Mouse (Mus musculus) neural tube, embryonic 14.5 days (tissue): ENCODE data around the gene Cenpv. TPM values are rescaled to one million over a fixed set of nuclear protein-coding genes. Genes with fewer than 3 reads are reported as not detected.

Source experiments
- ATAC-seq: fragments of 200-750 bp; cut with Nextera tagmentation; 2 replicates; pipeline ENCODE4 v1.8.0; 2017; ENCODE audit warnings: low read depth, mild to moderate bottlenecking, moderate TSS enrichment, moderate library complexity
- H3K27ac ChIP-seq: fragments of 300-500 bp; sonication (generic); 2 replicates; pipeline ENCODE4 v1.5.1; 2014; ENCODE audit warnings: low read depth, mild to moderate bottlenecking, control low read depth, low read length, moderate library complexity, mixed read lengths
- H3K27me3 ChIP-seq: fragments of 300-500 bp; sonication (generic); 2 replicates; pipeline ENCODE4 v1.6.1; 2014; ENCODE audit warnings: low read length; ENCODE audit not compliant: control insufficient read depth, insufficient read depth
- H3K36me3 ChIP-seq: fragments of 300-500 bp; sonication (generic); 2 replicates; pipeline ENCODE4 v1.6.1; 2014; ENCODE audit warnings: low read length, mixed read lengths; ENCODE audit not compliant: control insufficient read depth, insufficient read depth
- H3K4me1 ChIP-seq: fragments of 300-500 bp; sonication (generic); 2 replicates; pipeline ENCODE4 v1.6.1; 2014; ENCODE audit warnings: low read length; ENCODE audit not compliant: control insufficient read depth, insufficient read depth
- H3K4me2 ChIP-seq: fragments of 300-500 bp; sonication (generic); 2 replicates; pipeline ENCODE4 v1.6.1; 2014; ENCODE audit warnings: mild to moderate bottlenecking, low read depth, low read length, control low read depth
- H3K4me3 ChIP-seq: fragments of 300-500 bp; sonication (generic); 2 replicates; pipeline ENCODE4 v1.5.1; 2014; ENCODE audit warnings: low read depth, low read length, control low read depth, mixed read lengths
- H3K9ac ChIP-seq: fragments of 300-500 bp; sonication (generic); replicated peaks from 2 replicates; pipeline ENCODE4 v1.6.1; 2014; ENCODE audit warnings: low read depth, mild to moderate bottlenecking, control low read depth, low read length, mixed read lengths
- H3K9me3 ChIP-seq: fragments of 300-500 bp; sonication (generic); 2 replicates; pipeline ENCODE4 v1.6.1; 2016; ENCODE audit warnings: low read length; ENCODE audit not compliant: control insufficient read depth
- WGBS: fragments of 180-500 bp; shearing (Covaris S2); extraction: QIAGEN DNeasy Blood & Tissue Kit; methylation state at CpG from one replicate; pipeline ENCODE4 v1.1.7; 2014; 5-methylcytosine and 5-hydroxymethylcytosine counted together
- polyA plus RNA-seq: library from polyadenylated mRNA; unstranded; fragments of >200 nt; fragmentation: Nextera tagmentation; extraction: Ambion mirVana; gene quantifications from 2 replicates; pipeline ENCODE4 v1.2.1, GENCODE M21; 2014

Gene Cenpv
- polyA plus RNA-seq, 1 experiment from 2014 or later, result 73.1 TPM

DNA sequence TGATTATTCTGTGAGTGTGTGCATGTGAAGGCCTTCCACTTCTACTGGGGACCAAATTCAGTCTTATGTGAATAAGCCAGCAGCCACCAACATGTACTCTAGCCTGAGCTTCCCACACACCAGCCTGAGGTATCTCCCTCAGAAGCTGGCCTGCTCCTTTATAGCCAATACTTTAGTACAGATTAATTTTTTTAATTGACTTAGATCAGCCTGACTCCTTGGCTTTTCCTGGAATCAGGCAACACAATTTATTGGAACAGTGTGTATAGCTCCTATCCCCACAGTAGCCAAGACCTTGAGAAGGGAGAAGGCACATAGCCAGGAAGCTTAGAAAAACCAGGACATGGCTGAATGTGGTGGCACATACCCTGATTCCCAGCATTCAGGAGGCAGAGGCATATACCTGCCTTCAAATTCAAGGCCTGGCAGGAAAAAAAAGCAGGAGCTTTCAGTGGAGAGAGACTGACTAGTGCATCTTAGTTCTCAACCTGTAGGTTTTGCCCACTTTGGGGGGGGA lies 16.9 kb upstream of the Cenpv start:
- Histone ChIP-seq H3K27ac (no peak overlapping the region), H3K9ac (no peak overlapping the region), H3K9me3 (no peaks in the 10 kb centered on the region), H3K4me1 (peaks cover 22% of the 10 kb centered on the region), H3K4me2 (no peak overlapping the region), H3K4me3 (no peak overlapping the region), H3K27me3 (no peaks in the 10 kb centered on the region), H3K36me3 (peaks cover 10% of the 10 kb centered on the region)
- no peak for ATAC-seq

- Histone ChIP-seq H3K27ac (no peak overlapping the region), H3K4me1 (peaks cover 22% of the 10 kb centered on the region), H3K9me3 (no peaks in the 10 kb centered on the region), H3K27me3 (no peaks in the 10 kb centered on the region), H3K9ac (no peak overlapping the region), H3K4me3 (peak overlapping the region; percentile 52), H3K36me3 (peaks cover 10% of the 10 kb centered on the region), H3K4me2 (peak overlapping the region; percentile 100)
- no peak for ATAC-seq
These were observed 16.0 kb upstream of the Cenpv start for GRCm38 (mm10) chr11:62554934-62555517.

DNA sequence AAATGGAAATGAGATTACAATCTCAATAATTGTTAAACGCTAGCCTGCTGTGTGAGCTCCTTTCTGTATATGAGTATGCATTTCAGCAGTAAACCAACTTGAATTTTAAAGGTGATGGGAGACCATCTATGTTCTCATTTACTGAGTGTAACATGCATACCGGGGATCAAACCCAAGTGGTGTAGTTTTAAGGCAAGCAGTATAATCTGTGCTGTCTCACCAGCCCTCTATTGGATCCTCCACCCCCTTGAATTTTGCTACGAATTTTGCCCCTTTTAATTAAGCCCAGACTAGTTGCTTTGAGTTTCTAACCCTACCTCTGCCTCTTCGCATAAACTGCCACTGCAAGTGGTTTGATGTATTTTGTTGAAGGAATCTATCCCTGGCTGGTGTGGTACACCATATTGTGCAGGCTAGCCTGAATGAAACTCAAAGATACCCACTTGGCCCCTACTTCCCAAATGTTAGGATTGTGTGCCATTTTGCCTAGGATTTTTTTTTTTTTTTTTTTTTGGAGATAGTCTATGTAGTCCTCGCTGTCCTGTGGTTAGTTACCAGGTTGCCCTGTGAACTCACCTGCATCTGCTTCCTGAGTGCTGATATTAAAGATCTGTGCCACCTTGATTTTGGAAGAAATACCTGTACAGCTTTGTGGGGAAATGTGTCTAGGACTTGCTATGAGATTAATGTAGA lies 15.2 kb upstream of the Cenpv start:
- Histone ChIP-seq H3K9ac (0 out of 2 replicates have a peak overlapping the region, but pooled peaks have one; percentile 37), H3K4me2 (peak overlapping the region; percentile 100), H3K4me1 (peaks cover 27% of the 10 kb centered on the region), H3K36me3 (peaks cover 10% of the 10 kb centered on the region), H3K4me3 (peak overlapping the region; percentile 52), H3K9me3 (no peaks in the 10 kb centered on the region), H3K27ac (no peak overlapping the region), H3K27me3 (no peaks in the 10 kb centered on the region)
- ATAC-seq, result no peak
- WGBS, result 74% methylated on average over 5 of the region's 5 CpGs

- Histone ChIP-seq H3K4me2 (peak overlapping the region; percentile 100), H3K36me3 (peaks cover 10% of the 10 kb centered on the region), H3K4me3 (peak overlapping the region; percentile 52), H3K27ac (no peak overlapping the region), H3K9me3 (no peaks in the 10 kb centered on the region), H3K27me3 (no peaks in the 10 kb centered on the region), H3K9ac (peak overlapping the region; percentile 37), H3K4me1 (peaks cover 30% of the 10 kb centered on the region)
- ATAC-seq, result no peak
- 84% methylated on average over 5 of the region's 5 CpGs for WGBS
These were observed 14.6 kb upstream of the Cenpv start for GRCm38 (mm10) chr11:62553633-62554032.

GRCm38 (mm10) chr11:62553186-62553585 lies 14.1 kb upstream of the Cenpv start:
- no peak overlapping the region for H3K27ac ChIP-seq
- 29% methylated on average over 1 of the region's 1 CpGs for WGBS
- peak overlapping the region; percentile 37 for H3K9ac ChIP-seq
- no peak for ATAC-seq
- H3K4me3 ChIP-seq, result peak overlapping the region; percentile 52
- peak overlapping the region; percentile 100 for H3K4me2 ChIP-seq
- H3K4me1 ChIP-seq, result peaks cover 30% of the 10 kb centered on the region
- no peaks in the 10 kb centered on the region for H3K9me3 ChIP-seq
- peaks cover 10% of the 10 kb centered on the region for H3K36me3 ChIP-seq
- no peaks in the 10 kb centered on the region for H3K27me3 ChIP-seq

DNA sequence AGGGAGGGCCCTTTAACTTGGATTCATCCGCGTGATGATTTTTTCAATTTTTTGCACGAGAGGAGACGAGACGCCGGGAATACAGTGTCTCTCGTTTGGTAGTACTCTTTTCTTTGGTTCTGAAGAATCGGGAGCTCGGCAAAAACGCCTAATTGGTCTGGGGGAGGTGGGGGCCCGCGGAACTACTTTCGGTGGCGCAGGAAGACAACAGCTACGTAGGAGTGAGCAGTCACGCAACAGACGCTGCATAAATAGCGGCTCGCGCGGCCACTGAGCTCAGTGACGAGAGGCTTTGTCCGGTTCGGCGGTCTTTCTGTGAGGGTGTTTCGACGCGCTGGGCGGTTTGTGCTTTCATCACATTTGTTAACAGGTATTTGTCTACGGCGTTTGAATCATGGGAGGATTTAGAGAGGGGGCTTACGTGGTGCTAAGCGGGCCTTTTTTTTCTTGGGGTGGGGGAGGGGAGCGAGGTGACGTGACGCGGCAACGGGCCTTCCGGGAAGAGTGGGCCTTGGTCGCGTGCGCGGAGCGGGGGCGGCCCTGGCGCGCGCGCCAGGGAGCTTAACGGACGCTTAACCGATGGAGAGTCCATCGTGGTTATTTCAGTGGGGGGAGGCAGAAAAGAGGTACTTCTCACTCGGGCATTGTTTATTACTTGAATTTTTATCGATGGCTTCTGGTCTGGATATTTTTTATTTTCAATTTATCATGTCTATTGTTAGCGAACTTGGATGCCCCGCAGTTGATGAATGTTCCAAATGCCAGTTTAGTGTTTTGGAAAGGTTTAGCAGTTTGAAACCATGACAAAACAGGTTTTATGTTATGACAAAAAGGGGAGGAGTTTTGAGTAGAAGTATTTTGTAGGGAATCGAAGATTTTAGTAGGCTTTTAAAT lies 12.4 kb upstream of the Cenpv start:
- Histone ChIP-seq H3K4me3 (peak overlapping the region; percentile 77), H3K4me1 (peaks cover 30% of the 10 kb centered on the region), H3K27me3 (no peaks in the 10 kb centered on the region), H3K9me3 (no peaks in the 10 kb centered on the region), H3K27ac (peak overlapping the region; percentile 100), H3K4me2 (peak overlapping the region; percentile 99), H3K9ac (peak overlapping the region; percentile 95), H3K36me3 (peaks cover 10% of the 10 kb centered on the region)
- ATAC-seq, result peak; percentile 84
- under 1% methylated on average over 57 of the region's 58 CpGs for WGBS

DNA sequence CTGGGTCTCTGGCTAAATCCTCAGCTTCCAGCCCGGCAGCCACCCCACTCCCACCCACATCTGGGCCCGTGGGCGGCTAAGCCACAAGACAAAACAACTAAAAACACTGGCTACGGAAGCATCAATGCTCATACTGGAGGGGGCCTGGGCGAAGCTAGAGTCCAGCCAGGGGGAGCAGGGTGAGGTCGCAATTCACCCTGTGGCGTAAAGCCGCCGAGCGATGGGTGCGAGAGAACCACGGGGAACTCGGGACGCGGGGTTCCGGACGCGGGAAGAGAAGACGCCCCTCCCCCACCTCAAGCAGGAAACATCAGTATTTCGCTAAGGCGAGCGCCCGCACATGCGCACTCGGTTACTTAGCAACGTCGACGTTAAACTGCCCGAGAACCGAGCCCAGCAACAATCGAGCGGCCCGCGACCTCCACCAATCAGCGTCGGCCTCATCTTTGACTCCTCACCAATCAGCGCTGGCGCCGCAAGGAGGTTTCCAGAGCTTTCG lies 11.7 kb upstream of the Cenpv start, which contains the start of gene Ubb:
Gene Ubb, plus strand, starts transcription at position 445 of the 499 bp plus-strand sequence.
- Histone ChIP-seq H3K4me1 (peaks cover 30% of the 10 kb centered on the region), H3K4me3 (peak within 1 kb of the TSS; percentile 77), H3K27me3 (no peaks in the 10 kb centered on the region), H3K9ac (peak within 1 kb of the TSS; percentile 95), H3K9me3 (no peaks in the 10 kb centered on the region), H3K27ac (peak within 1 kb of the TSS; percentile 100), H3K4me2 (peak within 1 kb of the TSS; percentile 99), H3K36me3 (peaks cover 10% of the 10 kb centered on the region)
- WGBS, result 0% methylated on average over 40 of the region's 40 CpGs
- peak; percentile 96 for ATAC-seq

- peak overlapping the region; percentile 100 for H3K27ac ChIP-seq
- H3K4me2 ChIP-seq, result peak overlapping the region; percentile 99
- WGBS, result 2% methylated on average over 11 of the region's 11 CpGs
- peak overlapping the region; percentile 95 for H3K9ac ChIP-seq
- ATAC-seq, result peak; percentile 19; the same call in 1 of the 2 replicates
- no peaks in the 10 kb centered on the region for H3K27me3 ChIP-seq
- peaks cover 29% of the 10 kb centered on the region for H3K4me1 ChIP-seq
- H3K4me3 ChIP-seq, result peak overlapping the region; percentile 77
- H3K9me3 ChIP-seq, result no peaks in the 10 kb centered on the region
- H3K36me3 ChIP-seq, result peaks cover 10% of the 10 kb centered on the region
These were observed 11.2 kb upstream of the Cenpv start for GRCm38 (mm10) chr11:62550227-62550685.
